23 mouse cellular contexts compared by ENCODE assay signal in genomic region chr11:50285696-50286095, GRCm38 (mm10). TPM values are rescaled to one million over a fixed set of nuclear protein-coding genes. Genes with fewer than 3 reads are reported as not detected.
DNase-seq lines count a peak whose midpoint lies in the region; TF ChIP-seq lines count a peak whose summit lies in the region.
"Had no signal": no experiment of that assay in that cellular context is flagged by ENCODE, and none has a peak within 500 bp of the region (broad histone marks: within the 10 kb centered on the region; RNA-seq: fewer than 3 reads in every experiment).

No protein-coding gene starts in this region.

- WGBS in bone marrow, adult 2 months, result 72% methylated on average over 7 of the region's 7 CpGs
- WGBS in small intestine, adult 2 months, result 85% methylated on average over 7 of the region's 7 CpGs

- H3K4me3 ChIP-seq in bone marrow, adult 2 months (replicated peaks; ENCODE audit: control insufficient read depth, low read depth, low read length), result no peak overlapping the region
- no peak overlapping the region for H3K4me3 ChIP-seq in small intestine, adult 2 months (ENCODE audit: low read depth, low read length)
- H3K4me3 ChIP-seq: erythroblast, embryonic 14.5 days; heart, embryonic 13.5 days; intestine, embryonic 15.5 days had no signal

- peak overlapping the region; percentile 50; the same call in 1 of the 2 replicates for H3K27ac ChIP-seq in bone marrow, adult 2 months (ENCODE audit: control insufficient read depth, insufficient read depth, low read depth, low read length, poor library complexity)
- peak overlapping the region; percentile 21; the same call in 1 of the 2 replicates for H3K27ac ChIP-seq in small intestine, adult 2 months (ENCODE audit: insufficient read depth, low read depth, low read length)
- H3K27ac ChIP-seq: heart, embryonic 13.5 days; intestine, embryonic 15.5 days had no signal

- intact Hi-C loops in heart, postnatal 14 days (cut with DNase I), result no loop called here

- peaks cover 6% of the 10 kb centered on the region; the same call in 1 of the 2 replicates for H3K36me3 ChIP-seq in small intestine, adult 2 months (ENCODE audit: control insufficient read depth, insufficient read depth, low read length)

- H3K27me3 ChIP-seq in small intestine, adult 2 months (ENCODE audit: control insufficient read depth, insufficient read depth, low read length), result no peaks in the 10 kb centered on the region
- H3K27me3 ChIP-seq: heart, embryonic 13.5 days; intestine, embryonic 15.5 days; Patski had no signal

- no peak for TF ChIP-seq POLR2A in bone marrow, adult 2 months (IDR thresholded peaks at IDR 0.05; ENCODE audit: borderline replicate concordance, control insufficient read depth, low read depth, low read length)
- no peak for TF ChIP-seq POLR2A in small intestine, adult 2 months (IDR thresholded peaks at IDR 0.05; ENCODE audit: low read depth, low read length)

- peaks cover 11% of the 10 kb centered on the region for H3K4me1 ChIP-seq in bone marrow, adult 2 months (ENCODE audit: control insufficient read depth, insufficient read depth, low read length)
- peaks cover 3% of the 10 kb centered on the region; the same call in 1 of the 2 replicates for H3K4me1 ChIP-seq in small intestine, adult 2 months (ENCODE audit: control insufficient read depth, insufficient read depth, insufficient read length, low read length)

- DNase-seq in heart, adult 11 months, result peak; percentile 89
- DNase-seq in heart, postnatal 14 days, result no peak
- peak; percentile 42 for DNase-seq in kidney, adult 9 months
- DNase-seq in kidney, postnatal 14 days, result no peak
- DNase-seq in spleen, postnatal 10 days (ENCODE audit: low spot score in 2 of 2), result no peak
- DNase-seq: adrenal gland, postnatal 14 days; cerebellum, adult 2 months; cerebellum, postnatal 14 days; gastrocnemius, postnatal 10 days; kidney, postnatal 10 days; lung, adult 18-20 months; lung, postnatal 4 days; midbrain, embryonic 14.5 days; right cerebral cortex, postnatal 14 days; thymus, adult 2 months; thymus, postnatal 36 days had no signal

- TF ChIP-seq CTCF in bone marrow, adult 2 months (IDR thresholded peaks at IDR 0.05; ENCODE audit: control insufficient read depth, insufficient read depth, low read length), result no peak
- no peak for TF ChIP-seq CTCF in small intestine, adult 2 months (IDR thresholded peaks at IDR 0.05; ENCODE audit: extremely low read depth, insufficient read length, insufficient replicate concordance, low read depth, low read length)

RNA-seq across cellular contexts. Expression of gene Maml1, which starts 6.4 kb away (rescaled TPM):
- total RNA-seq in heart, postnatal 14 days (2021), result 10 to 100 TPM; 14.7 to 17.8 TPM
- polyA plus RNA-seq in bone marrow, adult 2 months (2011; ENCODE audit: insufficient read depth, insufficient read length, low replicate concordance, missing spikeins), result 1.8 and 9.2 TPM in 2 replicates
- 7.5 and 12.6 TPM in 2 replicates for polyA plus RNA-seq in small intestine, adult 2 months (2012; rRNA removed)

RNA-seq across cellular contexts. Expression of gene Canx, which starts 39.8 kb away (rescaled TPM):
- 100 to 1,000 TPM; 212 to 246 TPM for total RNA-seq in heart, postnatal 14 days (2021)
- polyA plus RNA-seq in bone marrow, adult 2 months (2011; ENCODE audit: insufficient read depth, insufficient read length, low replicate concordance, missing spikeins), result 160 and 195 TPM in 2 replicates
- 12.0 and 31.9 TPM in 2 replicates for polyA plus RNA-seq in small intestine, adult 2 months (2012; rRNA removed)

RNA-seq across cellular contexts. Expression of gene Ltc4s, which starts 47.3 kb away (rescaled TPM):
- 1 to 10 TPM; 7.4 to 8.7 TPM for total RNA-seq in heart, postnatal 14 days (2021)
- polyA plus RNA-seq in bone marrow, adult 2 months (2011; ENCODE audit: insufficient read depth, insufficient read length, low replicate concordance, missing spikeins), result 3.9 and 6.7 TPM in 2 replicates
- 44.3 and 51.3 TPM in 2 replicates for polyA plus RNA-seq in small intestine, adult 2 months (2012; rRNA removed)
- total RNA-seq: monocyte, adult 5-6 weeks had no signal
- polyA plus RNA-seq: erythroblast, embryonic 14.5 days; Patski had no signal

Comparison
In these comparisons a context has a peak if more than half of its experiments do, and no peak if none do; other contexts are left out.
1. DNase-seq: peak in heart, adult 11 months (single experiment) and kidney, adult 9 months (single experiment); none in heart, postnatal 14 days (0 of 2), kidney, postnatal 14 days (single experiment) and spleen, postnatal 10 days (0 of 2).